Mouse (Mus musculus): Measurements from ENCODE around the gene Rnf11. TPM values are rescaled to one million over a fixed set of nuclear protein-coding genes. Genes with fewer than 3 reads are reported as not detected.
"Not testable (repeated sequence)": the region's sequence is repeated elsewhere in the genome, so short reads cannot be mapped to it uniquely, and the experiment has no call there.

The Rnf11 gene
- polyA plus RNA-seq, 1 experiment, result 161 TPM

GRCm38 (mm10) chr4:109407701-109408485 lies 76.6 kb downstream of the Rnf11 start:
- no peaks in the 10 kb centered on the region for H3K27me3 ChIP-seq (ENCODE audit: control insufficient read depth, insufficient read depth, low read length)
- H3K27ac ChIP-seq (ENCODE audit: insufficient read depth, low read length), result no peak overlapping the region
- peak; percentile 44 to 54 for DNase-seq
- TF ChIP-seq CTCF (IDR thresholded peaks at IDR 0.05; ENCODE audit: borderline replicate concordance, insufficient read depth, low read depth, low read length) (no peak), POLR2A (IDR thresholded peaks at IDR 0.05; ENCODE audit: borderline replicate concordance, insufficient read depth, low read length) (no peak)
- H3K4me1 ChIP-seq (ENCODE audit: control insufficient read depth, insufficient read depth, low read length), result no peaks in the 10 kb centered on the region
- peak overlapping the region; percentile 80 for H3K4me3 ChIP-seq (replicated peaks; ENCODE audit: insufficient read depth, low read depth, low read length)
- WGBS, result 60% methylated on average over 9 of the region's 9 CpGs

DNA sequence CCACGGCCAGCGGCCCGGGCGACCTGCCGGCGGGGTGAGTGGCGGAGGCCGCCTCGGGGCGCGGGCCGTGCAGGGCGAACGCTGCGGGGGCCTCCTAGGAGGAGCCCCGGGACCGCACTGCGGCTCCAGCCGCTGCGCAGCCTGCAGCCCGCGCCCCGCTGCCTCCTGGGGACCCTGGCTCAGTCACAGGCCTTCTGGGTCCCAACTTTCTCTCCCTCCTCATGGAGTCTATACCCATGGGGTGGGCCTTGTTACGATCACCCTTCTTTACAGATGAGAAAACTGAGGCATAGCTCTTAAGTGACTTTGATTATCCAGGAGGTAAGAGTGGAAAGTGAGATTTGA lies 77.4 kb downstream of the Rnf11 start:
- 4% methylated on average over 19 of the region's 24 CpGs for WGBS
- Histone ChIP-seq H3K27me3 (ENCODE audit: control insufficient read depth, insufficient read depth, low read length) (no peaks in the 10 kb centered on the region), H3K4me1 (ENCODE audit: control insufficient read depth, insufficient read depth, low read length) (no peaks in the 10 kb centered on the region), H3K4me3 (replicated peaks; ENCODE audit: insufficient read depth, low read depth, low read length) (peak overlapping the region; percentile 80), H3K27ac (ENCODE audit: insufficient read depth, low read length) (peak overlapping the region; percentile 37; the same call in 1 of the 2 replicates)
- TF ChIP-seq POLR2A (IDR thresholded peaks at IDR 0.05; ENCODE audit: borderline replicate concordance, insufficient read depth, low read length) (no peak), CTCF (IDR thresholded peaks at IDR 0.05; ENCODE audit: borderline replicate concordance, insufficient read depth, low read depth, low read length) (no peak)
- DNase-seq, result no peak

DNA sequence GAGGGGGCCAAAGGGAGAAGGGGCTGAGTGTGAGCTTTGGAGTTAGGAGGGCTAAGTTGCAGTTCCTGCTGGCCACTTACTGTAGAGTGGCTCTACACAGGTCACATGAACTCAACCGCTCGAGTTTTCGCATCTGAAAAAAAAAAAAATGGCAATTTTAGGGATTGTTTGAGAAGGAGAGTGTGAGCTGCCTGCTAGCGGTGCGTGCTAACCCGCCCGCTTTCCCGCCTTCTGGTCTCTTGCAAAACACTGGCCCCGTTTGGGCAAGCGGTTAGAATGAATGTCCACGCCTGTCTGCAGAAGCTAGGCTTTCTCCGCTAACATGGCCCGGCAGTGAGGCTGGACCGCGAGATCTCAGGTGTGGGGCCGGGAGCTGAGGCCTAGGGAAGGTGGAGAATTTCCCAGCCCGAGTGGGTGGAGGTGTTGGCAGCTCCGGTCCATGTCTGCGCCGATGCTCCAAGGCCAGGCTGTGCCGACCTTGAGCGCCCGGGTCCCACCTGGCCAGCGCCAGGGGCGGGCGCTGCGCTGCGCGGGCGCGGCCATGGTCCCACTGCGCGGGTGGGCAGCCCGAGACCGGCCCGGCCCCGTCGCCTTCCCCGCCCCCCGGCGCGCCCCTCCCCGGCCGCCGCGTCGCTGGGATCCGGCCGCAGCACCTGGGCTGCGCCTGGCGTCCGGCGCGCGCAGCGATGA lies 77.9 kb downstream of the Rnf11 start, which contains the start of gene Ttc39a:
TSS of gene Ttc39a (plus strand) at position 138 of the 690 bp plus-strand sequence.
- under 1% methylated on average over 55 of the region's 56 CpGs for WGBS
- no peaks in the 10 kb centered on the region for H3K4me1 ChIP-seq (ENCODE audit: control insufficient read depth, insufficient read depth, low read length)
- H3K4me3 ChIP-seq (replicated peaks; ENCODE audit: insufficient read depth, low read depth, low read length), result peak within 1 kb of the TSS; percentile 80
- H3K27me3 ChIP-seq (ENCODE audit: control insufficient read depth, insufficient read depth, low read length), result no peaks in the 10 kb centered on the region
- TF ChIP-seq POLR2A (IDR thresholded peaks at IDR 0.05; ENCODE audit: borderline replicate concordance, insufficient read depth, low read length) (no peak), CTCF (IDR thresholded peaks at IDR 0.05; ENCODE audit: borderline replicate concordance, insufficient read depth, low read depth, low read length) (no peak)
- peak; percentile 78 to 84 for DNase-seq
- peak within 1 kb of the TSS; percentile 49 for H3K27ac ChIP-seq (ENCODE audit: insufficient read depth, low read length)

DNA sequence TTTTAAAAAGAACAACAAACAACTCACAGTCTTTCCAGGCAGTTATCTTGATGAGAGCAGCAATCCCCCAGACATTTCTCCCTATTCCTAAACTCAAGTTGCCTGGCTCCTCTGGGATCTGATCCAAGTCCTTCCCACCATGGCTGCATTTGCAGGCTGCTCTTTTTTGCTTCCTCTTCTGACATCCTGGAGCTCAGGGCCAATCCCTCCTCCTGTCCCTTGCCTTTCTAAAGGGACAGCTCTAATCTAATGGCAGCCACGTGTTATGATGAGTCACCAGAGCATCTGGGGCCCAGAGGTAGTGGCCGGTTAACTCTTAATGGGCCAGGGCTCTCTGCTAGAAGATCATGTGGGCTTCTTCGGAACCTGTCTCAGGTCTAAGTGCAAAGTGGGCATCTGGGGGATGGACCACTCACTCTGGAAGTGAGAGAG lies 78.5 kb downstream of the Rnf11 start:
- Histone ChIP-seq H3K4me1 (ENCODE audit: control insufficient read depth, insufficient read depth, low read length) (no peaks in the 10 kb centered on the region), H3K27me3 (ENCODE audit: control insufficient read depth, insufficient read depth, low read length) (no peaks in the 10 kb centered on the region), H3K27ac (ENCODE audit: insufficient read depth, low read length) (peak overlapping the region; percentile 49), H3K4me3 (replicated peaks; ENCODE audit: insufficient read depth, low read depth, low read length) (peak overlapping the region; percentile 80)
- WGBS, result 6% methylated on average over 3 of the region's 3 CpGs
- peak; percentile 59 to 70 for DNase-seq
- no peak for TF ChIP-seq CTCF (IDR thresholded peaks at IDR 0.05; ENCODE audit: borderline replicate concordance, insufficient read depth, low read depth, low read length)
- TF ChIP-seq POLR2A (IDR thresholded peaks at IDR 0.05; ENCODE audit: borderline replicate concordance, insufficient read depth, low read length), result no peak

DNA sequence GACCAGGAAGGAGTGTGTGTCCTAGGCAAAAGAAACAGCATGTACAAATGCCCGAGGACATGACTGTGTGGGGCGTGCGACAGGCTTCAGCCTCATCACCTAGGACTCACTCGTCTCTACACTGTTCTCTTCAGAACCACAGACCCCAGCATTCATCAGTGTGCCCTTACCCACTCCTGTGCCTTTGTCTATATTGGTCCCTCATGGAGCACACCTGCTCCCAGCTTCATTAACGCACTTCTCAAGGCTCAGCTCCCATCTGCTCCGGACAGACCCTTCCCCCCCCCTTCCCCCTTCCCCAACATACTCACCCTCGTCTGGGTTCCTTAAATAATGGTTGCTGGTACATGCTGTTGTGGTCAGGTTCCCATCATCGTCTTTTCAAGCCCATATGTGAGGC lies 79.1 kb downstream of the Rnf11 start:
- Histone ChIP-seq H3K4me3 (replicated peaks; ENCODE audit: insufficient read depth, low read depth, low read length) (no peak overlapping the region), H3K27me3 (ENCODE audit: control insufficient read depth, insufficient read depth, low read length) (no peaks in the 10 kb centered on the region), H3K27ac (ENCODE audit: insufficient read depth, low read length) (no peak overlapping the region), H3K4me1 (ENCODE audit: control insufficient read depth, insufficient read depth, low read length) (0 out of 2 replicates have a peak, but pooled peaks cover 4% of the 10 kb centered on the region)
- no peak for DNase-seq
- TF ChIP-seq POLR2A (IDR thresholded peaks at IDR 0.05; ENCODE audit: borderline replicate concordance, insufficient read depth, low read length) (no peak), CTCF (IDR thresholded peaks at IDR 0.05; ENCODE audit: borderline replicate concordance, insufficient read depth, low read depth, low read length) (no peak)
- 62% methylated on average over 8 of the region's 8 CpGs for WGBS

- not testable (repeated sequence) for DNase-seq; H3K4me1 ChIP-seq (ENCODE audit: control insufficient read depth, insufficient read depth, low read length); H3K4me3 ChIP-seq (replicated peaks; ENCODE audit: insufficient read depth, low read depth, low read length); H3K27me3 ChIP-seq (ENCODE audit: control insufficient read depth, insufficient read depth, low read length); H3K27ac ChIP-seq (ENCODE audit: insufficient read depth, low read length)
- WGBS, result 94% methylated on average over 3 of the region's 3 CpGs
Observed at GRCm38 (mm10) chr4:109404908-109405307, 79.6 kb downstream of the Rnf11 start.

GRCm38 (mm10) chr4:109401176-109401689 lies 83.3 kb downstream of the Rnf11 start:
- H3K27ac ChIP-seq (ENCODE audit: insufficient read depth, low read length), result no peak overlapping the region
- H3K4me1 ChIP-seq (ENCODE audit: control insufficient read depth, insufficient read depth, low read length), result 0 out of 2 replicates have a peak, but pooled peaks cover 6% of the 10 kb centered on the region
- TF ChIP-seq CTCF (IDR thresholded peaks at IDR 0.05; ENCODE audit: borderline replicate concordance, insufficient read depth, low read depth, low read length) (0 out of 2 replicates have a peak, but pooled peaks have one; percentile 1), POLR2A (IDR thresholded peaks at IDR 0.05; ENCODE audit: borderline replicate concordance, insufficient read depth, low read length) (no peak)

More at GRCm38 (mm10) chr4:109401176-109401689, 83.3 kb downstream of the Rnf11 start:
- H3K27me3 ChIP-seq (ENCODE audit: control insufficient read depth, insufficient read depth, low read length), result no peaks in the 10 kb centered on the region
- no peak overlapping the region for H3K4me3 ChIP-seq (replicated peaks; ENCODE audit: insufficient read depth, low read depth, low read length)
- no peak for DNase-seq
- WGBS, result 82% methylated on average over 5 of the region's 5 CpGs

Other genes starting within 250 kb of the Rnf11 start
- 131 and 135 TPM in 2 replicates for gene Eps15, start 204.5 kb downstream of the Rnf11 start, polyA plus RNA-seq (2012; rRNA removed)
- 15.9 and 16.3 TPM in 2 replicates for gene Ttc39a, start 78.1 kb downstream of the Rnf11 start, polyA plus RNA-seq (2012; rRNA removed)
- not detected in 2 replicates for gene 4930522H14Rik, start 46.6 kb upstream of the Rnf11 start, polyA plus RNA-seq (2012; rRNA removed)
- 2.9 and 3.1 TPM in 2 replicates for gene Cdkn2c, start 182.5 kb upstream of the Rnf11 start, polyA plus RNA-seq (2012; rRNA removed)
- 20.4 and 20.9 TPM in 2 replicates for gene Faf1, start 191.9 kb upstream of the Rnf11 start, polyA plus RNA-seq (2012; rRNA removed)

All from cerebellum, adult 2 months (tissue).